Mouse (Mus musculus) A20 (cell line): ENCODE measurements around the gene Evc2.

Experiments used
- DNase-seq: peaks from one replicate; pipeline ENCODE4 v3.0.0-alpha.2; 2011; ENCODE audit warnings: low read depth, low spot score

The Evc2 gene

GRCm38 (mm10) chr5:37338288-37338687 lies at the start of gene Evc2:
Gene Evc2 (plus strand): TSS chr5:37338499.
- DNase-seq = no peak

GRCm38 (mm10) chr5:37289236-37289635 lies 49.1 kb upstream of the Evc2 start:
- peak; percentile 46 for DNase-seq

- DNase-seq = peak; percentile 47
These were observed 47.3 kb upstream of the Evc2 start for GRCm38 (mm10) chr5:37290983-37291382.

- no peak for DNase-seq
These were observed 41.6 kb upstream of the Evc2 start for GRCm38 (mm10) chr5:37296717-37297116.

- DNase-seq = peak; percentile 64
These were observed 39.9 kb upstream of the Evc2 start for GRCm38 (mm10) chr5:37298370-37298769.

- DNase-seq = no peak
These were observed 28.3 kb upstream of the Evc2 start for GRCm38 (mm10) chr5:37310026-37310425.

- peak; percentile 93 for DNase-seq
These were observed 25.1 kb upstream of the Evc2 start for GRCm38 (mm10) chr5:37312980-37313722.

GRCm38 (mm10) chr5:37318715-37319114 lies 19.6 kb upstream of the Evc2 start:
- DNase-seq = no peak

- DNase-seq = no peak
These were observed 18.1 kb upstream of the Evc2 start for GRCm38 (mm10) chr5:37320174-37320573.

- no peak for DNase-seq
These were observed 17.5 kb upstream of the Evc2 start for GRCm38 (mm10) chr5:37320761-37321160.

- DNase-seq = no peak
These were observed 11.6 kb upstream of the Evc2 start for GRCm38 (mm10) chr5:37326675-37327074.

- DNase-seq = no peak
These were observed 7.7 kb upstream of the Evc2 start for GRCm38 (mm10) chr5:37330449-37331132.

GRCm38 (mm10) chr5:37331133-37331505 lies 7.2 kb upstream of the Evc2 start:
- no peak for DNase-seq

GRCm38 (mm10) chr5:37332066-37332465 lies 6.2 kb upstream of the Evc2 start:
- DNase-seq = no peak

- DNase-seq = no peak
These were observed 3.2 kb upstream of the Evc2 start for GRCm38 (mm10) chr5:37335061-37335460.

GRCm38 (mm10) chr5:37336485-37337105 lies 1.7 kb upstream of the Evc2 start, which contains the start of gene Evc:
Gene Evc (minus strand): TSS chr5:37336894.
- no peak for DNase-seq

- DNase-seq = no peak
These were observed 603 bp upstream of the Evc2 start for GRCm38 (mm10) chr5:37337696-37338095.

- no peak for DNase-seq
These were observed 5.7 kb downstream of the Evc2 start for GRCm38 (mm10) chr5:37343962-37344361.

GRCm38 (mm10) chr5:37351791-37352190 lies 13.5 kb downstream of the Evc2 start:
- DNase-seq = no peak

- DNase-seq = peak; percentile 77
These were observed 16.1 kb downstream of the Evc2 start for GRCm38 (mm10) chr5:37354385-37354784.

- no peak for DNase-seq
These were observed 17.7 kb downstream of the Evc2 start for GRCm38 (mm10) chr5:37356027-37356426.

- no peak for DNase-seq
These were observed 24.3 kb downstream of the Evc2 start for GRCm38 (mm10) chr5:37362618-37363017.

GRCm38 (mm10) chr5:37363284-37363683 lies 25.0 kb downstream of the Evc2 start:
- no peak for DNase-seq
